Mouse (Mus musculus) liver, postnatal 0 days (tissue): ENCODE data around the gene Mta3. TPM values are rescaled to one million over a fixed set of nuclear protein-coding genes. Genes with fewer than 3 reads are reported as not detected.

Experiments used
- ATAC-seq: fragments of 200-750 bp; cut with Nextera tagmentation; 2 replicates; pipeline ENCODE4 v1.8.0; 2017; ENCODE audit warnings: mild to moderate bottlenecking, moderate library complexity
- DNase-seq: peaks from one replicate; pipeline ENCODE4 v3.0.0-alpha.2; 2016
- H3K27ac ChIP-seq: fragments of 300-500 bp; sonication (generic); 2 replicates; pipeline ENCODE4 v1.5.1; 2014; ENCODE audit warnings: antibody characterized with exemption, moderate library complexity, mild to moderate bottlenecking, low read depth
- H3K27me3 ChIP-seq: fragments of 300-500 bp; sonication (generic); 2 replicates; pipeline ENCODE4 v1.6.1; 2014; ENCODE audit warnings: low read length, control low read depth, mixed read lengths; ENCODE audit not compliant: insufficient read depth
- H3K36me3 ChIP-seq: fragments of 300-500 bp; sonication (generic); replicated peaks from 2 replicates; pipeline ENCODE4 v1.6.1; 2014; ENCODE audit warnings: mild to moderate bottlenecking, control low read depth, low read length, moderate library complexity, mixed read lengths; ENCODE audit not compliant: insufficient read depth
- H3K4me1 ChIP-seq: fragments of 300-500 bp; sonication (generic); 2 replicates; pipeline ENCODE4 v1.6.1; 2014; ENCODE audit warnings: antibody characterized with exemption, mild to moderate bottlenecking, control low read depth; ENCODE audit not compliant: insufficient read depth
- H3K4me2 ChIP-seq: fragments of 300-500 bp; sonication (generic); 2 replicates; pipeline ENCODE4 v1.6.1; 2014; ENCODE audit warnings: low read depth, mild to moderate bottlenecking, low read length, moderate library complexity, mixed read lengths
- H3K4me3 ChIP-seq: fragments of 300-500 bp; sonication (generic); 2 replicates; pipeline ENCODE4 v1.5.1; 2014; ENCODE audit warnings: low read depth, low read length
- H3K9ac ChIP-seq: fragments of 300-500 bp; sonication (generic); replicated peaks from 2 replicates; pipeline ENCODE4 v1.6.1; 2014; ENCODE audit warnings: mild to moderate bottlenecking, moderate library complexity
- H3K9me3 ChIP-seq: fragments of 300-500 bp; sonication (generic); 2 replicates; pipeline ENCODE4 v1.6.1; 2016; ENCODE audit warnings: mild to moderate bottlenecking, control low read depth, low read length, mixed read lengths
- CTCF ChIP-seq: sonication (generic); IDR thresholded peaks from 2 replicates; pipeline ENCODE4 v1.5.1; 2016; ENCODE audit warnings: antibody characterized with exemption, low read depth
- EP300 ChIP-seq: IDR thresholded peaks from 2 replicates; pipeline ENCODE4 v1.6.1; 2016; ENCODE audit warnings: antibody characterized with exemption, low read depth, mild to moderate bottlenecking
- WGBS: fragments of 180-500 bp; shearing (Covaris S2); extraction: QIAGEN DNeasy Blood & Tissue Kit; methylation state at CpG from one replicate; pipeline ENCODE4 v1.1.7; 2014; ENCODE audit not compliant: insufficient replicate concordance; 5-methylcytosine and 5-hydroxymethylcytosine counted together
- polyA plus RNA-seq: library from polyadenylated mRNA; unstranded; fragments of >200 nt; fragmentation: Nextera tagmentation; extraction: Ambion mirVana; gene quantifications from 2 replicates; pipeline ENCODE4 v1.2.1, GENCODE M21; 2015

The Mta3 gene
- polyA plus RNA-seq, 1 experiment from 2014 or later = 28.1 TPM

- 75% methylated on average over 6 of the region's 6 CpGs for WGBS
- peaks cover 5% of the 10 kb centered on the region; the same call in 1 of the 2 replicates for H3K4me1 ChIP-seq
- H3K4me3 ChIP-seq = no peak overlapping the region
- 0 out of 2 replicates have a peak, but pooled peaks cover 3% of the 10 kb centered on the region for H3K9me3 ChIP-seq
- no peak overlapping the region for H3K9ac ChIP-seq
- H3K36me3 ChIP-seq = peaks cover 29% of the 10 kb centered on the region
- no peak overlapping the region for H3K4me2 ChIP-seq
- TF ChIP-seq CTCF (no peak), EP300 (no peak)
- no peaks in the 10 kb centered on the region for H3K27me3 ChIP-seq
- ATAC-seq (no peak), DNase-seq (no peak)
- no peak overlapping the region for H3K27ac ChIP-seq
Measured at GRCm38 (mm10) chr17:83741243-83741642, 35.3 kb downstream of the Mta3 start.

GRCm38 (mm10) chr17:83744231-83744824, 38.4 kb downstream of the Mta3 start:
- TF ChIP-seq CTCF = no peak
- no peak for TF ChIP-seq EP300
- H3K9ac ChIP-seq = no peak overlapping the region
- H3K4me1 ChIP-seq = peaks cover 4% of the 10 kb centered on the region; the same call in 1 of the 2 replicates
- no peak overlapping the region for H3K4me2 ChIP-seq
- no peak for DNase-seq
- no peaks in the 10 kb centered on the region for H3K27me3 ChIP-seq
- WGBS = 90% methylated on average over 11 of the region's 11 CpGs
- peaks cover 21% of the 10 kb centered on the region for H3K36me3 ChIP-seq
- H3K9me3 ChIP-seq = 0 out of 2 replicates have a peak, but pooled peaks cover 3% of the 10 kb centered on the region
- no peak overlapping the region for H3K27ac ChIP-seq
- no peak for ATAC-seq
- no peak overlapping the region for H3K4me3 ChIP-seq

DNA sequence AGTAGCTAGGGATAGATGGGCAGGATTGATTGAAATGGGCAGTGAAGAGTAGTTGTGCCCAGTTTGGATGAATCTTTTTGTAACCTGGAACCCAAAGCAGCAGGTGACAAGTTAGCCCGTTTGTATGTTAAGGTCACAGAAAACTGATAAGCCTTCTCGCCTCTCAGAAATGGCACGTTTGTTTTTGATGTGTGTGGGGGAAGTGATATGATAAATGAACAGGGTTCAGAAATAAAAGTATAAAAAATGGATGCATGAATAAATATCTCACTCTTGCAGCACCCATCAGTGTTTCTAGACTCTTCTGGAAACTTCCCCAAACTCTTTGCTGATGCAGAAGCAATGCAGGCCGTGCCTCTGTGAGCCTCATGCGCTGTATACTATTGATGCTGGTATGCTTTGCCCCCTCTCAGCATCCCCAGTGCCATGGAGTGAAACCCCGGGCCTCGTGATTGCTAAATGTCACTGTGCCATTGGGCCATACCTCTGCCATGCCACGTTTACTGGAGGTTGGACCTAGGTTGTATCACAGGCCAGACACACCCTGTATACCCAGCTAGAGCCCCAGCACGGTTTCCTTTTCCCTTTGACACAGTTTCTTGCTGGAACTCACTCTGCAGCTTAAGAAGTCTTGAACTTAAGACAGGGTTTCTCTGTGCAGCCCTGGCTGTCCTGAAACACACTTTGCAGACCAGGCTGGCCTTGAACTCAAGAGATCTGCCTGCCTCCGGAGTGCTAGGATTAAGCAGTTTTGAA, 41.6 kb downstream of the Mta3 start:
- H3K36me3 ChIP-seq = peaks cover 7% of the 10 kb centered on the region; the same call in 1 of the 2 replicates
- ATAC-seq = no peak
- no peak overlapping the region for H3K4me2 ChIP-seq
- no peak for DNase-seq
- no peak overlapping the region for H3K27ac ChIP-seq
- H3K4me1 ChIP-seq = peaks cover 4% of the 10 kb centered on the region; the same call in 1 of the 2 replicates
- no peaks in the 10 kb centered on the region for H3K27me3 ChIP-seq
- 0 out of 2 replicates have a peak, but pooled peaks cover 3% of the 10 kb centered on the region for H3K9me3 ChIP-seq
- TF ChIP-seq CTCF = no peak
- no peak for TF ChIP-seq EP300
- 56% methylated on average over 10 of the region's 10 CpGs for WGBS
- no peak overlapping the region for H3K4me3 ChIP-seq
- no peak overlapping the region for H3K9ac ChIP-seq

DNA sequence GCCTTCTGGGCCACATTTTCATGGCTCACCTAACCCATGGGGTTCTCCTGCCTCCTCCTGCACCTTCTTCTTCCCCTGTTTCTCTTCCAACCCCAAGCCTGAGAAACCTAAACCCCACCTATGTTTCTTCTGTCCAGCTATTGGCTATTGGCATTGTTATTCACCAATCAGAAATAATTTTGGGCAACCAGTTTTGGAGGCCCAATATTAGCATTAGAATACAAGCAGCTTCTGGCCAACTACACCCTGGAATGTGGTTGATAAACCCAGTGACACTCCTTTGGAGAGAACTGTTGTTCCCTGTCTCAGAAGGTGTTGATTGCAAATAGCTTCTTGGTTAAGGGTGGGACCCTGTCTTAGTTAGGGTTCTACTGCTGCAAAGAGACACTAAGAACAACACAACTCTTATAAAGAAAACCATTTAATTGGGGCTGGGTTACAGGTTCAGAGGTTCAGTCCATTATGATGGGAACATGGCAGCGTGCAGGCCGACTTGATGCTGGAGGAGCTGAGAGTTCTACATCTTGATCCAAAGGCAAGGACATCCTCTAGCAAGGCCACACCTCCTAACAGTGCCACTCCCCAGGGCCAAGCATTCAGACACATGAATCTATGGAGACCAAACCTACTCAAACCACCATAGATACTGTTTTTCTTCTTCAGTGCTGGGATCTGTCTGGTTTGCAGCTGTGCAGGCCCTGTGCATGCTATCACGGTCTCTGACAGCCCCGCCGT, 44.4 kb downstream of the Mta3 start:
- ATAC-seq (no peak), DNase-seq (no peak)
- Histone ChIP-seq H3K27me3 (no peaks in the 10 kb centered on the region), H3K36me3 (peaks cover 16% of the 10 kb centered on the region), H3K4me3 (no peak overlapping the region), H3K9ac (no peak overlapping the region), H3K4me2 (no peak overlapping the region), H3K27ac (no peak overlapping the region), H3K4me1 (peaks cover 4% of the 10 kb centered on the region; the same call in 1 of the 2 replicates), H3K9me3 (no peaks in the 10 kb centered on the region)
- TF ChIP-seq EP300 (no peak), CTCF (no peak)
- 87% methylated on average over 5 of the region's 5 CpGs for WGBS

DNA sequence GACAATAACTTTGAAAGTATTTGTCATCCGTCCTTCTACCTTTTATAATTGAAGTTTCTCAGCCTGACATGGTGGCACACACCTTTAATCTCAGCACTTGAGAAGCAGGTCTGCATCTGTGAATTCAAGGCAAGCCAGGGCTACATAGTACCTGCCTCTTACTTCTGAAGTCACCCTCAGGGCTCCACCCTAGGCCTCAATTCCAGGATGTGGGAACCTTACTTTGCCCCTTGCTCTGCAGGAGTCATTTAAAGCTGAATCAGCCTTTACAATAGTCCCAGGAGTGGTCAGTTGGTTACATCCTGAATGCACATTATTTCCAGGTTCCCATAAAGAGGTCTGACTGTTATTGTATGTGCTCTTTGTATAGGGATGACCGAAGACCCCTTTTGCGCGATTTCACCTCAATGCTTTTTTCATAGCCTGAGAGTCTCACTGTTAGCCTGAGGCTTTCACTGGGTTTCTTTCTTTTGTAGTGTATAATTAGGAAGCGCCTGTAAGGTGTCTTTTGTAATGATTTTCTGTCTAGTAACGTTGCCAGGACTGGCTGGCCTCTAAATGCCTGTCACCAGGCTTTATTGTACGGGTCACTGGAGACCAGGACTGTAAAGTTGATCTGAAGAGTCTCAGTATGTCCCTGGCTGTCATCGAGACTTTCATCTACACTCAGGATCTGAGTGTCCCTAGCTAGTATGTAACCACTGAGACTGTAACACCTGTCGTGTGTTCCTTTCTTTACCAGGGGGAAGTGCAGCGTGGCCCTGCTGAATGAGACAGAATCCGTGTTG, 47.3 kb downstream of the Mta3 start:
- H3K36me3 ChIP-seq = peaks cover 23% of the 10 kb centered on the region

More for the DNA sequence above, 47.3 kb downstream of the Mta3 start:
- Histone ChIP-seq H3K27me3 (no peaks in the 10 kb centered on the region), H3K4me3 (no peak overlapping the region), H3K27ac (no peak overlapping the region), H3K4me2 (no peak overlapping the region), H3K4me1 (no peaks in the 10 kb centered on the region), H3K9ac (no peak overlapping the region), H3K9me3 (no peaks in the 10 kb centered on the region)
- TF ChIP-seq CTCF (no peak), EP300 (no peak)
- ATAC-seq (no peak), DNase-seq (no peak)
- WGBS = 90% methylated on average over 11 of the region's 11 CpGs
